Mouse (Mus musculus): ENCODE results near the gene Rtf2. TPM values are rescaled to one million over a fixed set of nuclear protein-coding genes. Genes with fewer than 3 reads are reported as not detected.

Rtf2 gene
- 100 to 1,000 TPM; 117 to 129 TPM for total RNA-seq (2023)

DNA sequence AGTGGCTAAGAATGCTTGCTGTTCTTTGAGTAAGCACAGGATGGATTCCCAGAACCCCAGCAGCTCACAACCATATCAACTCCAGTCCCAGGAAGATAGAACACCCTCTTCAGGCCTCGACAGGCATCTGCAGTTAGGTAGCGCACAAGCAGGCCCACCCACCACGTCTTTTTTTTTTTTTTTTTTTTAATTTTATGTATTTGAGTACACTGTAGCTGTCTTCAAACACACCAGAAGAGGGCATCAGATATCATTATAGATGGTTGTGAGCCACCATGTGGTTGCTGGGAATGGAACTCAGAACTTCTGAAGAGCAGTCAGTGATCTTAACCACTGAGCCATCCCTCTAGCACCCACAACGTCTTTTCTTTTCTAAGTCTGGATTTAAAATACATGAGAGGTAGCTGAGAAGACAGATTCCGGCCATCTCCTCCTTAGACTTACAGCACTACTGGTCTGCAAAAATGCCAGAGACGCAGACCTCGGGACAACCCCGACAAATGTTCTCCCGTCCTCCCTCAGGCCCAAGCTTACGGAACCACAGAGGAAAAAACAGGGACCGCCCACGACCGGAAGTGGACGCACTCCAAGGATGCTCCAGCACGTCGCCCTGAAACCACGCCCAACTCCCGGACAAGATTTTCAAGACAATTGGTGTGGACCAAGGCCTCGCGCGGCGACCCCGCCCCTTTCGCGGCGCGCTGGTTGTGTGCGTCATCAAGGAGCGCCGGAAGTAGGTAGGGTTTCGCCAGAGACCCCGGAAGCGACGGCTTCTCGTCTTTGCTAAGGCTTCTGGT, at the start of gene Rtf2:
Rtf2 (plus strand) TSS at position 714 of the 797 bp plus-strand sequence.

GRCm38 (mm10) chr2:172393391-172394051, 46.8 kb upstream of the Rtf2 start, which contains the start of gene Cass4:
TSS of gene Cass4 (plus strand) at chr2:172393794.

GRCm38 (mm10) chr2:172458496-172458895, 18.1 kb downstream of the Rtf2 start, which contains the start of gene Gcnt7:
TSS of gene Gcnt7 (minus strand) at chr2:172458596.

DNA sequence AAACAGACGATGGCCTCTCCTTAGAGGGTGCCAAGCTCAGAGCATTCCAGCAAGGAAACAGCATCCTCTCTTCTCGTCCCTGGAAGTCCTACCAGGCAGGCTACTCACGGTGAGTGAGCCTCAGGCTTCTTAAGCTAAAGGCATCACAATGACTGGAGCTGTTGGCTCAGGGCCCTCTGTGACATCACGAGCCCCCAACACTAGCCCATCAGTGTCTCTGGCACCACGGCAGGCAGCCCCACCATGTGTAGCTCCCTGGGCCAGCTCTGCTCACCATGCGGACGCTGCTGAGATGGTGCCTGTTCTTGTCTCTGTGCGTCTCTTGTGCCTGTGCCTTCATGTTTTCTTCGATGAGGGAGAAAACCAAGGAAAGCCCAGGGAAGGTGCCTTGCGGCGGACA, 32.0 kb downstream of the Rtf2 start, which contains the start of gene Fam209:
Fam209 (plus strand) TSS at position 203 of the 400 bp plus-strand sequence.

Other genes starting within 250 kb of the Rtf2 start
- not detected for gene Mc3r, start 192.1 kb upstream of the Rtf2 start, total RNA-seq (2023)
- gene Fam210b, start 95.0 kb upstream of the Rtf2 start, total RNA-seq (2023): 1 to 10 TPM; 3.6 to 4.1 TPM
- 10 to 100 TPM; 48.2 to 48.4 TPM for gene Aurka, start 70.0 kb upstream of the Rtf2 start, total RNA-seq (2023)
- gene Cstf1, start 69.9 kb upstream of the Rtf2 start, total RNA-seq (2023): 10 to 100 TPM; 17.8 to 22.4 TPM
- 10 to 100 TPM; 21.1 to 31.3 TPM for gene Cass4, start 46.8 kb upstream of the Rtf2 start, total RNA-seq (2023)
- not detected for gene Gcnt7, start 18.0 kb downstream of the Rtf2 start, total RNA-seq (2023)
- 1 to 10 TPM; 5.6 to 8.0 TPM for gene Fam209, start 32.0 kb downstream of the Rtf2 start, total RNA-seq (2023)
- gene Tfap2c, start 109.0 kb downstream of the Rtf2 start, total RNA-seq (2023): not detected

All from neutrophil, adult 59 days (primary cell).